Mouse (Mus musculus) olfactory bulb, adult 2 months (tissue): ENCODE results near the gene Pyroxd2.

Experiments used
- CTCF ChIP-seq: fragments of 200-500 bp; IDR thresholded peaks from 2 replicates; pipeline ENCODE4 v1.5.1; 2012; ENCODE audit warnings: low read depth, mild to moderate bottlenecking, low read length, moderate library complexity; ENCODE audit not compliant: insufficient read depth
- POLR2A ChIP-seq: fragments of 200-500 bp; IDR thresholded peaks from 2 replicates; pipeline ENCODE4 v1.6.1; 2012; ENCODE audit warnings: mild to moderate bottlenecking, low read depth, low read length, moderate library complexity; ENCODE audit not compliant: insufficient read depth

- no peak for TF ChIP-seq CTCF
- no peak for TF ChIP-seq POLR2A
Observed at GRCm38 (mm10) chr19:42770141-42770872, 17.7 kb upstream of the Pyroxd2 start.
